Mouse (Mus musculus) MEL (cell line): ENCODE data around the gene Hsp90ab1.

Experiments
- CTCF ChIP-seq, 3 experiments: IDR thresholded peaks in 2 of 3; conservative IDR thresholded peaks in 1 of 3; 2 replicates each; pipeline ENCODE4 v1.5.1; 2011 to 2012; ENCODE audit warnings: low read length in 3 of 3, low read depth in 2 of 3, mild to moderate bottlenecking in 2 of 3, improper control_type of control experiment in 1 of 3, inconsistent platforms in 1 of 3, mixed read lengths in 1 of 3, moderate library complexity in 1 of 3; ENCODE audit not compliant: control insufficient read depth in 1 of 3, insufficient read depth in 1 of 3, poor library complexity in 1 of 3, severe bottlenecking in 1 of 3
- E2F4 ChIP-seq: IDR thresholded peaks from 2 replicates; pipeline ENCODE4 v1.6.1; 2011; ENCODE audit warnings: low read depth, low read length, improper control_type of control experiment, borderline replicate concordance
- EP300 ChIP-seq, 2 experiments: IDR thresholded peaks; 2 replicates each; pipeline ENCODE4 v1.6.1; 2011; ENCODE audit warnings: improper control_type of control experiment in 2 of 2, low read length in 2 of 2, low read depth in 1 of 2, mild to moderate bottlenecking in 1 of 2
- GATA1 ChIP-seq: IDR thresholded peaks from 2 replicates; pipeline ENCODE4 v1.6.1; 2011; ENCODE audit warnings: low read depth, low read length, improper control_type of control experiment
- HCFC1 ChIP-seq: IDR thresholded peaks from 2 replicates; pipeline ENCODE4 v1.6.1; 2012; ENCODE audit warnings: low read depth, mild to moderate bottlenecking, inconsistent platforms, low read length, improper control_type of control experiment, moderate library complexity
- MAX ChIP-seq: IDR thresholded peaks from 2 replicates; pipeline ENCODE4 v1.6.1; 2011; ENCODE audit warnings: low read length, improper control_type of control experiment
- MYC ChIP-seq: IDR thresholded peaks from 2 replicates; pipeline ENCODE4 v1.6.1; 2011; ENCODE audit warnings: low read depth, mild to moderate bottlenecking, low read length, improper control_type of control experiment, moderate library complexity
- POLR2A ChIP-seq, 2 experiments: IDR thresholded peaks; 2 replicates each; pipeline ENCODE4 v1.6.1; 2011 to 2012; ENCODE audit warnings: low read length in 2 of 2, mild to moderate bottlenecking in 2 of 2, control low read depth in 1 of 2, improper control_type of control experiment in 1 of 2, low read depth in 1 of 2, moderate library complexity in 1 of 2; ENCODE audit not compliant: control insufficient read depth in 1 of 2, insufficient read depth in 1 of 2, poor library complexity in 1 of 2
- POLR2AphosphoS2 ChIP-seq: IDR thresholded peaks from 2 replicates; pipeline ENCODE4 v1.6.1; 2011; ENCODE audit warnings: low read length, improper control_type of control experiment
- TBP ChIP-seq: IDR thresholded peaks from 2 replicates; pipeline ENCODE4 v1.8.0; 2011; ENCODE audit warnings: low read depth, low read length, improper control_type of control experiment
- ZNF384 ChIP-seq: IDR thresholded peaks from 2 replicates; pipeline ENCODE4 v1.6.1; 2012; ENCODE audit warnings: low read depth, mild to moderate bottlenecking, inconsistent platforms, low read length, improper control_type of control experiment

GRCm38 (mm10) chr17:45575123-45575897, 2.2 kb upstream of the Hsp90ab1 start:
- TF ChIP-seq ZNF384 = no peak
- no peak for TF ChIP-seq E2F4
- TF ChIP-seq GATA1 = no peak
- TF ChIP-seq EP300 (IDR thresholded peaks at IDR 0.05; ENCODE audit: low read depth in 1 of 2, low read length in 2 of 2) = no peak
- TF ChIP-seq POLR2AphosphoS2 = no peak
- TF ChIP-seq HCFC1 = no peak
- TF ChIP-seq TBP = no peak
- no peak for TF ChIP-seq MAX
- TF ChIP-seq POLR2A (IDR thresholded peaks at IDR 0.05; ENCODE audit: control insufficient read depth in 1 of 2, insufficient read depth in 1 of 2, low read depth in 1 of 2, low read length in 2 of 2, poor library complexity in 1 of 2) = no peak
- no peak for TF ChIP-seq CTCF (IDR thresholded peaks at IDR 0.05 in 2 of 3, conservative IDR thresholded peaks at IDR 0.05 in 1 of 3; ENCODE audit: control insufficient read depth in 1 of 3, insufficient read depth in 1 of 3, low read depth in 2 of 3, low read length in 3 of 3, poor library complexity in 1 of 3, severe bottlenecking in 1 of 3)
- no peak for TF ChIP-seq MYC
